17 mouse cellular contexts compared by ENCODE assay signal in genomic region chr10:77420190-77420589, GRCm38 (mm10).
"Had no signal": no experiment of that assay in that cellular context is flagged by ENCODE, and none has a peak within 500 bp of the region (broad histone marks: within the 10 kb centered on the region; RNA-seq: fewer than 3 reads in every experiment).

No protein-coding gene starts in this region.

- DNase-seq: lung, adult 18-20 months; lung, embryonic 14.5 days; lung, postnatal 10 days; lung, postnatal 4 days; retina, postnatal 1 day; right cerebral cortex, adult 18-20 months; right cerebral cortex, postnatal 25 days; right cerebral cortex, postnatal 4 days; spleen, adult 18-20 months; thymus, adult 18-20 months; thymus, postnatal 14 days; thymus, postnatal 36 days had no signal

- H3K27ac ChIP-seq: midbrain, embryonic 10.5 days; midbrain, embryonic 13.5 days; midbrain, embryonic 15.5 days; neural tube, embryonic 13.5 days; neural tube, embryonic 15.5 days had no signal

- H3K36me3 ChIP-seq: midbrain, embryonic 13.5 days; midbrain, embryonic 15.5 days; neural tube, embryonic 13.5 days; neural tube, embryonic 15.5 days had no signal

- ATAC-seq: midbrain, embryonic 13.5 days; midbrain, embryonic 15.5 days had no signal

- H3K4me3 ChIP-seq: midbrain, embryonic 10.5 days; midbrain, embryonic 13.5 days; midbrain, embryonic 15.5 days; neural tube, embryonic 13.5 days; neural tube, embryonic 15.5 days had no signal

- H3K4me2 ChIP-seq: lung, embryonic 14.5 days; midbrain, embryonic 13.5 days; midbrain, embryonic 15.5 days; neural tube, embryonic 13.5 days; neural tube, embryonic 15.5 days had no signal
